8 mouse cellular contexts compared by ENCODE assay signal in genomic region chr12:44328381-44329315, GRCm38 (mm10). TPM values are rescaled to one million over a fixed set of nuclear protein-coding genes. Genes with fewer than 3 reads are reported as not detected.
DNase-seq lines count a peak whose midpoint lies in the region; ATAC-seq and TF ChIP-seq lines count a peak whose summit lies in the region.

TSS of gene Nrcam (plus strand) at chr12:44328885.

- H3K27ac ChIP-seq in heart, adult 2 months = no peak within 1 kb of the TSS
- no peak within 1 kb of the TSS for H3K27ac ChIP-seq in kidney, embryonic 14.5 days (ENCODE audit: low read depth, low read length)
- H3K27ac ChIP-seq in liver, adult 2 months (replicated peaks; ENCODE audit: insufficient read depth, low read depth, low read length) = no peak within 1 kb of the TSS

- no peak for TF ChIP-seq POLR2A in heart, adult 2 months (IDR thresholded peaks at IDR 0.05; ENCODE audit: insufficient read depth, low read depth, low read length)
- TF ChIP-seq POLR2A in liver, adult 2 months (IDR thresholded peaks at IDR 0.05; ENCODE audit: extremely low read depth, insufficient read depth, low read length) = no peak
- TF ChIP-seq POLR2A in myocyte (IDR thresholded peaks at IDR 0.05; ENCODE audit: insufficient read length, low read depth) = no peak

- peak; percentile 68 for ATAC-seq in kidney, embryonic 14.5 days (ENCODE audit: low FRiP score, low TSS enrichment)

- intact Hi-C loops in heart, adult 2 months (cut with DNase I) = no loop called here

- no peak for TF ChIP-seq EP300 in heart, adult 2 months (IDR thresholded peaks at IDR 0.05; ENCODE audit: insufficient read depth, low read depth, low read length)

- H3K36me3 ChIP-seq in heart, adult 2 months (ENCODE audit: control insufficient read depth, insufficient read depth, low read length) = no peaks in the 10 kb centered on the region
- no peaks in the 10 kb centered on the region for H3K36me3 ChIP-seq in kidney, embryonic 14.5 days (ENCODE audit: control insufficient read depth, insufficient read depth, low read length)
- no peaks in the 10 kb centered on the region for H3K36me3 ChIP-seq in liver, adult 2 months (ENCODE audit: control insufficient read depth, insufficient read depth, low read length)
- H3K36me3 ChIP-seq in myocyte (ENCODE audit: control insufficient read depth, insufficient read depth) = no peaks in the 10 kb centered on the region

- peak; percentile 13 for DNase-seq in thymus, postnatal 0 days (ENCODE audit: low spot score)
- DNase-seq in thymus, postnatal 14 days = no peak
- peak; percentile 84 for DNase-seq in embryo, embryonic 10 days (ENCODE audit: low spot score)
- DNase-seq in heart, adult 2 months = peak; percentile 19 to 40
- no peak for DNase-seq in liver, adult 2 months (ENCODE audit: extremely low read depth, low read depth, low spot score)
- peak; percentile 33 for DNase-seq in yolk sac, embryonic 10.5 days (ENCODE audit: low spot score)

- H3K9me3 ChIP-seq in kidney, embryonic 14.5 days (ENCODE audit: control insufficient read depth, low read length) = no peaks in the 10 kb centered on the region

- H3K4me2 ChIP-seq in kidney, embryonic 14.5 days (replicated peaks; ENCODE audit: low read depth, low read length) = peak within 1 kb of the TSS; percentile 98
- H3K4me2 ChIP-seq in myocyte (ENCODE audit: low read depth) = peak within 1 kb of the TSS; percentile 76

- no peaks in the 10 kb centered on the region for H3K79me2 ChIP-seq in heart, adult 2 months (replicated peaks; ENCODE audit: control insufficient read depth, insufficient read depth, low read length)
- H3K79me2 ChIP-seq in liver, adult 2 months (ENCODE audit: control insufficient read depth, insufficient read depth, low read length) = no peaks in the 10 kb centered on the region
- H3K79me2 ChIP-seq in myocyte (ENCODE audit: control insufficient read depth, insufficient read depth) = no peaks in the 10 kb centered on the region

- peak within 1 kb of the TSS; percentile 19; the same call in 1 of the 2 replicates for H3K9ac ChIP-seq in heart, adult 2 months (ENCODE audit: low read depth, low read length)
- peak within 1 kb of the TSS; percentile 56 for H3K9ac ChIP-seq in kidney, embryonic 14.5 days (ENCODE audit: low read depth, low read length)
- H3K9ac ChIP-seq in liver, adult 2 months (ENCODE audit: low read depth, low read length) = no peak within 1 kb of the TSS

- no peaks in the 10 kb centered on the region for H3K4me1 ChIP-seq in heart, adult 2 months (ENCODE audit: control insufficient read depth, insufficient read depth, low read length)
- peaks cover 15% of the 10 kb centered on the region; the same call in 1 of the 2 replicates for H3K4me1 ChIP-seq in kidney, embryonic 14.5 days (ENCODE audit: control insufficient read depth, insufficient read depth, low read length)
- no peaks in the 10 kb centered on the region for H3K4me1 ChIP-seq in liver, adult 2 months (ENCODE audit: control insufficient read depth, insufficient read depth, low read length)

- TF ChIP-seq CTCF in heart, adult 2 months (IDR thresholded peaks at IDR 0.05) = no peak
- TF ChIP-seq CTCF in liver, adult 2 months (IDR thresholded peaks at IDR 0.05; ENCODE audit: low read depth, low read length) = no peak

- no peaks in the 10 kb centered on the region; the same call in 1 of the 2 replicates for H3K27me3 ChIP-seq in heart, adult 2 months (ENCODE audit: control insufficient read depth, insufficient read depth, low read length)
- peaks cover 7% of the 10 kb centered on the region for H3K27me3 ChIP-seq in kidney, embryonic 14.5 days (ENCODE audit: control insufficient read depth, insufficient read depth, low read length)
- peaks cover 15% of the 10 kb centered on the region for H3K27me3 ChIP-seq in liver, adult 2 months (ENCODE audit: control insufficient read depth, insufficient read depth, low read length)
- H3K27me3 ChIP-seq in myocyte (ENCODE audit: control insufficient read depth, insufficient read depth, insufficient read length) = peaks cover 7% of the 10 kb centered on the region

- WGBS in heart, adult 2 months = 4% methylated on average over 74 of the region's 74 CpGs
- 3% methylated on average over 69 of the region's 74 CpGs for WGBS in kidney, embryonic 14.5 days
- WGBS in liver, adult 2 months = 4% methylated on average over 67 of the region's 74 CpGs

- H3K4me3 ChIP-seq in heart, adult 2 months = peak within 1 kb of the TSS; percentile 34
- H3K4me3 ChIP-seq in kidney, embryonic 14.5 days (ENCODE audit: low read length) = peak within 1 kb of the TSS; percentile 62
- peak within 1 kb of the TSS; percentile 27; the same call in 1 of the 2 replicates for H3K4me3 ChIP-seq in liver, adult 2 months (ENCODE audit: insufficient read depth, low read depth, low read length)
- H3K4me3 ChIP-seq in myocyte = peak within 1 kb of the TSS; percentile 12

- H3ac ChIP-seq in myocyte (ENCODE audit: control insufficient read depth, insufficient read length) = peak within 1 kb of the TSS; percentile 1

TF ChIP-seq in myocyte, 11 proteins besides CTCF, POLR2A, EP300 and RAD21:
- TF ChIP-seq MYOG (IDR thresholded peaks at IDR 0.05; ENCODE audit: control insufficient read depth in 1 of 3, insufficient read depth in 1 of 3, insufficient read length in 2 of 3, low read depth in 2 of 3) (peak in 2 of 3 experiments; percentile 84 to 96), SRF (IDR thresholded peaks at IDR 0.05; ENCODE audit: control insufficient read depth, insufficient read length, low read depth) (no peak), USF1 (IDR thresholded peaks at IDR 0.05; ENCODE audit: low read depth) (no peak), MYOD1 (IDR thresholded peaks at IDR 0.05; ENCODE audit: control insufficient read depth in 1 of 3, insufficient read length in 2 of 3, low read depth in 2 of 3) (peak in 2 of 3 experiments; percentile 68 to 88), MAX (IDR thresholded peaks at IDR 0.05; ENCODE audit: low read depth) (no peak), REST (IDR thresholded peaks at IDR 0.05; ENCODE audit: insufficient read depth, insufficient read length) (no peak), TCF12 (IDR thresholded peaks at IDR 0.05; ENCODE audit: insufficient read depth, poor library complexity, severe bottlenecking) (no peak), CEBPB (IDR thresholded peaks at IDR 0.05; ENCODE audit: insufficient read depth, poor library complexity, severe bottlenecking) (no peak), TCF3 (IDR thresholded peaks at IDR 0.05; ENCODE audit: insufficient read length, low read depth) (peak; percentile 26), E2F4 (IDR thresholded peaks at IDR 0.05; ENCODE audit: insufficient read depth) (no peak), POLR2AphosphoS2 (IDR thresholded peaks at IDR 0.05; ENCODE audit: insufficient read length, low read depth) (peak; percentile 11)

RNA-seq across cellular contexts. Expression of gene Nrcam, which starts in this region (rescaled TPM):
- 1.9 and 2.9 TPM in 2 replicates for polyA plus RNA-seq in thymus, postnatal 0 days (2015; fragmentation: Nextera tagmentation; extraction: Ambion mirVana)
- total RNA-seq in heart, adult 2 months (2021) = under 1 TPM; 0.16 to 0.23 TPM
- polyA plus RNA-seq in heart, adult 2 months (2012; rRNA removed) = 0.20 and 0.23 TPM in 2 replicates
- polyA plus RNA-seq in kidney, embryonic 14.5 days (2014; fragmentation: Nextera tagmentation; extraction: Ambion mirVana) = 7.0 and 12.3 TPM in 2 replicates
- total RNA-seq in liver, adult 2 months (2014; rRNA removed) = 0.27 TPM in 1 of 2 replicates, not detected in the other
- not detected in 2 replicates for polyA plus RNA-seq in liver, adult 2 months (2012; rRNA removed)
- polyA plus RNA-seq in myocyte (2012; fragmentation: generic; extraction: Trizol) = 0.71 TPM

Comparison
In these comparisons a context has a peak if more than half of its experiments do, and no peak if none do; other contexts are left out.
1. DNase-seq: peak in thymus, postnatal 0 days (single experiment), embryo, embryonic 10 days (single experiment) and yolk sac, embryonic 10.5 days (single experiment); none in thymus, postnatal 14 days (single experiment) and liver, adult 2 months (single experiment).
2. Peak in DNase-seq, H3K4me3 ChIP-seq and H3K9ac ChIP-seq in heart, adult 2 months; RNA of the gene not detected or under 1 TPM.
3. H3K4me3 ChIP-seq: peak in every context shown above with its lines; median percentile 62 in kidney, embryonic 14.5 days; 34 in heart, adult 2 months; 27 in liver, adult 2 months; 12 in myocyte.